Mouse (Mus musculus) neural tube, embryonic 14.5 days (tissue): ENCODE measurements around the gene Sumf1. TPM values are rescaled to one million over a fixed set of nuclear protein-coding genes. Genes with fewer than 3 reads are reported as not detected.

ENCODE experiments used
- ATAC-seq: fragments of 200-750 bp; cut with Nextera tagmentation; 2 replicates; pipeline ENCODE4 v1.8.0; 2017; ENCODE audit warnings: low read depth, mild to moderate bottlenecking, moderate TSS enrichment, moderate library complexity
- H3K27ac ChIP-seq: fragments of 300-500 bp; sonication (generic); 2 replicates; pipeline ENCODE4 v1.5.1; 2014; ENCODE audit warnings: low read depth, mild to moderate bottlenecking, control low read depth, low read length, moderate library complexity, mixed read lengths
- H3K27me3 ChIP-seq: fragments of 300-500 bp; sonication (generic); 2 replicates; pipeline ENCODE4 v1.6.1; 2014; ENCODE audit warnings: low read length; ENCODE audit not compliant: control insufficient read depth, insufficient read depth
- H3K36me3 ChIP-seq: fragments of 300-500 bp; sonication (generic); 2 replicates; pipeline ENCODE4 v1.6.1; 2014; ENCODE audit warnings: low read length, mixed read lengths; ENCODE audit not compliant: control insufficient read depth, insufficient read depth
- H3K4me1 ChIP-seq: fragments of 300-500 bp; sonication (generic); 2 replicates; pipeline ENCODE4 v1.6.1; 2014; ENCODE audit warnings: low read length; ENCODE audit not compliant: control insufficient read depth, insufficient read depth
- H3K4me2 ChIP-seq: fragments of 300-500 bp; sonication (generic); 2 replicates; pipeline ENCODE4 v1.6.1; 2014; ENCODE audit warnings: mild to moderate bottlenecking, low read depth, low read length, control low read depth
- H3K4me3 ChIP-seq: fragments of 300-500 bp; sonication (generic); 2 replicates; pipeline ENCODE4 v1.5.1; 2014; ENCODE audit warnings: low read depth, low read length, control low read depth, mixed read lengths
- H3K9ac ChIP-seq: fragments of 300-500 bp; sonication (generic); replicated peaks from 2 replicates; pipeline ENCODE4 v1.6.1; 2014; ENCODE audit warnings: low read depth, mild to moderate bottlenecking, control low read depth, low read length, mixed read lengths
- H3K9me3 ChIP-seq: fragments of 300-500 bp; sonication (generic); 2 replicates; pipeline ENCODE4 v1.6.1; 2016; ENCODE audit warnings: low read length; ENCODE audit not compliant: control insufficient read depth
- WGBS: fragments of 180-500 bp; shearing (Covaris S2); extraction: QIAGEN DNeasy Blood & Tissue Kit; methylation state at CpG from one replicate; pipeline ENCODE4 v1.1.7; 2014; 5-methylcytosine and 5-hydroxymethylcytosine counted together
- polyA plus RNA-seq: library from polyadenylated mRNA; unstranded; fragments of >200 nt; fragmentation: Nextera tagmentation; extraction: Ambion mirVana; gene quantifications from 2 replicates; pipeline ENCODE4 v1.2.1, GENCODE M21; 2014

The Sumf1 gene
- polyA plus RNA-seq, 1 experiment from 2014 or later: 9.3 TPM

GRCm38 (mm10) chr6:108164935-108165334, 20.4 kb downstream of the Sumf1 start:
- no peaks in the 10 kb centered on the region for H3K4me1 ChIP-seq
- WGBS: 78% methylated on average over 5 of the region's 5 CpGs
- no peak overlapping the region for H3K4me3 ChIP-seq
- H3K9ac ChIP-seq: no peak overlapping the region
- no peaks in the 10 kb centered on the region for H3K36me3 ChIP-seq
- no peaks in the 10 kb centered on the region for H3K9me3 ChIP-seq
- no peak for ATAC-seq
- no peak overlapping the region for H3K27ac ChIP-seq
- H3K27me3 ChIP-seq: no peaks in the 10 kb centered on the region
- H3K4me2 ChIP-seq: no peak overlapping the region

- H3K4me3 ChIP-seq: no peak overlapping the region
- WGBS: 75% methylated on average over 2 of the region's 2 CpGs
- H3K9me3 ChIP-seq: no peaks in the 10 kb centered on the region
- no peaks in the 10 kb centered on the region for H3K36me3 ChIP-seq
- no peak overlapping the region for H3K27ac ChIP-seq
- no peak for ATAC-seq
- H3K4me1 ChIP-seq: no peaks in the 10 kb centered on the region
- H3K27me3 ChIP-seq: no peaks in the 10 kb centered on the region
- H3K4me2 ChIP-seq: no peak overlapping the region
- no peak overlapping the region for H3K9ac ChIP-seq
Measured at GRCm38 (mm10) chr6:108160608-108161007, 24.8 kb downstream of the Sumf1 start.

DNA sequence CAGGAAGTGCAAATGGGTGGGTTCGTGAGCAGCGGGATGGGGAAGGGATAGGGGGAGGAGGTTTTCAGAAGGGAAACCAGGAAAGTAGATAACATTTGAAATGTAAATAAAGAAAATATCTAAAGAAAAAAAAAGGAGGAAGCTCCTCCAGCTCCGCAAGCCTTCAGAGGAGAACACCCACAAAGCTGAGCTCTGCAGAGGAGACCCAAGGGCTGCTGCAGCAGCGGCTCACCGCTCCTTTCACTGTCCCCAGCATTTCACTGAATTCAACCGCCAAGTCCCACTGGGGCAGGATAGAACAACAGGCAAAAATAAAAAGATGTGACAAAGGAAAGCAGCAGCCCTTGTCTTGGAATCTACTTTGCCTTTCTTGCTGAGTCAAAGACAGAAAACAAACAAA, 28.5 kb downstream of the Sumf1 start:
- ATAC-seq: no peak
- WGBS: 61% methylated on average over 6 of the region's 6 CpGs

GRCm38 (mm10) chr6:108154243-108154642, 31.1 kb downstream of the Sumf1 start:
- no peaks in the 10 kb centered on the region for H3K9me3 ChIP-seq
- no peak overlapping the region for H3K4me3 ChIP-seq
- no peak overlapping the region for H3K9ac ChIP-seq
- no peaks in the 10 kb centered on the region for H3K4me1 ChIP-seq
- H3K27me3 ChIP-seq: no peaks in the 10 kb centered on the region
- H3K36me3 ChIP-seq: no peaks in the 10 kb centered on the region; the same call in 1 of the 2 replicates
- 86% methylated on average over 4 of the region's 4 CpGs for WGBS
- no peak overlapping the region for H3K27ac ChIP-seq
- H3K4me2 ChIP-seq: no peak overlapping the region
- no peak for ATAC-seq

More for the DNA sequence above, 28.5 kb downstream of the Sumf1 start:
- H3K27me3 ChIP-seq: no peaks in the 10 kb centered on the region
- H3K4me1 ChIP-seq: no peaks in the 10 kb centered on the region
- H3K9ac ChIP-seq: no peak overlapping the region
- H3K27ac ChIP-seq: no peak overlapping the region
- H3K4me2 ChIP-seq: no peak overlapping the region
- no peaks in the 10 kb centered on the region for H3K9me3 ChIP-seq
- H3K36me3 ChIP-seq: no peaks in the 10 kb centered on the region; the same call in 1 of the 2 replicates
- no peak overlapping the region for H3K4me3 ChIP-seq

DNA sequence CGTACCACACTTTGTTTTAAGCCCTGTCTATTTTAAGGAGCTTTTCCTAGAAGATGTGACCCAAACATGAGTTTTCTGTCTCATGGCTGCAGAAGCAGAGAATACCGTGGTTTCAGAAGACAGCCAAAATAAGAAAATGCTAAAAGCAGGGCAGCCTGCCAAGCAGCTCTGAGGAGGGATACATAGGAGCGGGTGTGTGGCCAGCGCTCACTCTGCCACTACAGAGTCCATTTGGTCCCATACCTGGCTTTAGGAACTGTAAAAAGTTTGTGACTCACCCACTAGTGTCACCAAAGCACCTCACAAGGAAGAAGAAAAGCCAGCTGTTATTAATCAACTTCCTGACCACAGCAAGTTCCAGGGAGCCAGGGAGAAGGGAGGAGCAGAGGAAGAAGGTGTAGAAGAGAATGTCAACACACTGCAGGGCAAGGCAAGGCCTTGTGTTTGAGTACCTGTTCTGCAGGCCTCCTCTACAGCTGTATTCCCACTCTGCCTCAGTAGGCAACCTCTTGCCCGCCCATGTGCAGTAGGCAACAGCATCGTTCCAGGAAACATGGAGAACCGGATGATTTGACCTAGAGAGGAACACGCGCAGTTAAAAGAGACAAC, 32.6 kb downstream of the Sumf1 start:
- no peaks in the 10 kb centered on the region for H3K27me3 ChIP-seq
- H3K4me1 ChIP-seq: no peaks in the 10 kb centered on the region
- H3K9me3 ChIP-seq: no peaks in the 10 kb centered on the region
- WGBS: 93% methylated on average over 9 of the region's 9 CpGs
- H3K36me3 ChIP-seq: no peaks in the 10 kb centered on the region; the same call in 1 of the 2 replicates
- no peak overlapping the region for H3K27ac ChIP-seq
- H3K9ac ChIP-seq: no peak overlapping the region
- ATAC-seq: no peak
- no peak overlapping the region for H3K4me3 ChIP-seq
- H3K4me2 ChIP-seq: no peak overlapping the region

- Histone ChIP-seq H3K27me3 (no peaks in the 10 kb centered on the region), H3K9ac (no peak overlapping the region), H3K9me3 (no peaks in the 10 kb centered on the region), H3K4me1 (no peaks in the 10 kb centered on the region), H3K27ac (no peak overlapping the region), H3K4me3 (no peak overlapping the region), H3K36me3 (no peaks in the 10 kb centered on the region; the same call in 1 of the 2 replicates), H3K4me2 (no peak overlapping the region)
- 80% methylated on average over 6 of the region's 6 CpGs for WGBS
- no peak for ATAC-seq
Measured at GRCm38 (mm10) chr6:108152081-108152480, 33.3 kb downstream of the Sumf1 start.

- no peaks in the 10 kb centered on the region; the same call in 1 of the 2 replicates for H3K36me3 ChIP-seq
- 94% methylated on average over 4 of the region's 4 CpGs for WGBS
- no peak for ATAC-seq
Measured at GRCm38 (mm10) chr6:108149235-108149634, 36.1 kb downstream of the Sumf1 start.

DNA sequence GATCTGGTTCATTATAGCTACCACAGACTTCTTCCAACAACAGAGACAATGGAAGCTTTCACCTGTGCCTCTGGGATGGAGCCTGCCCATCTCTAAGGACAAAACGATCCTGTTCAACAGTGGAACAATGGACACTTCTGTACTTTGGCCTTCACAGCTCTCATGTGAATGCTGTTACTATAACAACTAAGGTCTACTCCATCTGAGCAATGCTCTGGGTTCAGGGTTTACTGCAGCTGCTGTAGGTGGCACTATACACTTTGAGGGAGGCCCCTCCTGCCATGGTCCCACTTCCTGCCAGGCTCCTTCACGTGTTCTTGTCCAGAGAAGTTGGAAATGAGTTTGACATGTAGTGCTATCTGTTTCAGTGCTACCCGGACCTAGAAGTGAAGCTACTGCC, 36.9 kb downstream of the Sumf1 start:
- H3K36me3 ChIP-seq: no peaks in the 10 kb centered on the region; the same call in 1 of the 2 replicates
- WGBS: 42% methylated on average over 3 of the region's 3 CpGs
- H3K9ac ChIP-seq: no peak overlapping the region
- H3K27me3 ChIP-seq: no peaks in the 10 kb centered on the region
- no peak overlapping the region for H3K4me2 ChIP-seq
- no peaks in the 10 kb centered on the region for H3K4me1 ChIP-seq
- no peak overlapping the region for H3K4me3 ChIP-seq
- H3K9me3 ChIP-seq: no peaks in the 10 kb centered on the region
- H3K27ac ChIP-seq: no peak overlapping the region
- no peak for ATAC-seq

More at GRCm38 (mm10) chr6:108149235-108149634, 36.1 kb downstream of the Sumf1 start:
- Histone ChIP-seq H3K9me3 (no peaks in the 10 kb centered on the region), H3K4me2 (no peak overlapping the region), H3K27me3 (no peaks in the 10 kb centered on the region), H3K9ac (no peak overlapping the region), H3K4me1 (no peaks in the 10 kb centered on the region), H3K4me3 (no peak overlapping the region), H3K27ac (no peak overlapping the region)

DNA sequence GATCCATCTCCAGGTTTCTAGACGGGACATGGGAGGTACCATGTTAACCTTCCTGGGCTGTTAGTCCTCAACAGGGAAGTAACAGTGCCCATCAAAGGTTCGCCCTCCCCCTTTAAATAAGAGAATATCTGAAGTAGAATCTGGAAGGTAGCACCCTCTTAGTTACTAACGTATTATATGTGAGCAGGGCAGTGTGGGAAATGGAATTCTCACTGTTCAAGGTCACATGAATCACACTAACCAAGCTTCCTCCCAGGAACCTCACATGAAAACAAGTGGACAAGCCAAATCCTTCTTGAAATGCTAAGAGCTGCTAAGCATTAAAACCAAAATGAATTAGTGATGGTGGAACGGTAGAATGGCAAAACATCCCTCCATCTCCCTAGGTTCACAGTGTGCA, 38.7 kb downstream of the Sumf1 start:
- Histone ChIP-seq H3K9me3 (no peaks in the 10 kb centered on the region), H3K36me3 (no peaks in the 10 kb centered on the region), H3K9ac (no peak overlapping the region), H3K4me3 (no peak overlapping the region), H3K4me1 (no peaks in the 10 kb centered on the region), H3K4me2 (no peak overlapping the region), H3K27ac (no peak overlapping the region), H3K27me3 (no peaks in the 10 kb centered on the region)
- 85% methylated on average over 4 of the region's 4 CpGs for WGBS
- no peak for ATAC-seq
